Mouse (Mus musculus): ENCODE results near the gene Hmgcl.

Gene Hmgcl

DNA sequence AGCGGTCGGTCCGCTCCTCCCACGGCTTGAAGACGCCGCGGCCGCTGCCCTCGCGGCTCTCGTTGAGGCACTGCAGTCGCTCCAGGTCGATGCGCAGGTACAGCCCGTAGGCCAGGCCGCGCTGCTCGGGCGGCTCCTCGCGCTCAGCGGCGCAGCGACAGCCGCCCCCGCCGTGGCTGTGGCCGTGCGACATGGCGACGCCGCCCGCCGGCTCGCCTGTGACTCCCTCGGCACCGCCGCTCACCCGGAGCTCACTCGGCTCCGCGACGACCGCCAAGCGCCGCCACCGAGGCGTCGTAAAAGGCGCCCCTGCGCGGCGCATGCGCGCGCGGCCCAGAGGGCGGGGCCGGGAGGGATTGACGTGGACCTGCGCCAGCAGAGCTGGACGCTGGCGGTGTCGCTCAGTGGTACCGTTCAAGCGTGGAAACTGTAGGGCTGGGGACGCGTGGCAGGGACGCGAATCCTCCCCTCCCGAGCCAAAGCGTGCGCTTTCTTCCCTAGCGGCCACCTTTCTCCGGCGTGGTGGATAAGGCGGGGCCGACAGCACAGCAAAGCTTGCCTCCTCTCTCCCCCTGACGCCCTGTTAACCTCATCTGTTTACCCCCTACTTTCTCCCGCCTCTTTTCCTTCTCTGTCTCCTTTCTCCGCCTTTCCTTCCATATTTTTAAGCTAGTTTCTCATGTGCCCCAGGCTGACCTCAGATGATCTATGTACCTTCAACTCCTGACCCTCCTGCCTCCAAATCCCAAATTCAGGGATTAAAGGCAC lies 40.9 kb downstream of the Hmgcl start, which contains the start of gene Pithd1:
TSS of gene Pithd1 (minus strand) at position 322 of the 768 bp plus-strand sequence.
- peak; percentile 95 for DNase-seq

DNA sequence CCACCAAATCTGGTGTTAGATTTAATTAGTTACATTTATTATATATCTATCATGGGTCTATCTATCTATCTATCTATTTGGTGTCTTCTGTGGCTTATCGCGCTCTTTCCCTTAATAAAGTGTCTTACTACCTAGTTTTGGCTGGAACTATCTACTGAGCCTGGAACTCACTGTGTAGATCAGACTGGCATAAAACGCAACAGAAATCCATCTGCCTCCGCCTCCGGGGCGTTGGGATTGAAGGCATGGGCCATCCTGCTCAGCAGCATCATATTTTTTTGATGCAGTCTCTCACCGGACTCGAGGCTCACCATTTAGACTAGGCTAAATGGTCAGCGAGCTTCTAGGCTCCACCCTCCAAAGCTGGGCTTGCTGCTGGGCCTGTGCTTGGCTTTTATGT lies 41.5 kb downstream of the Hmgcl start:
- no peak for DNase-seq

DNA sequence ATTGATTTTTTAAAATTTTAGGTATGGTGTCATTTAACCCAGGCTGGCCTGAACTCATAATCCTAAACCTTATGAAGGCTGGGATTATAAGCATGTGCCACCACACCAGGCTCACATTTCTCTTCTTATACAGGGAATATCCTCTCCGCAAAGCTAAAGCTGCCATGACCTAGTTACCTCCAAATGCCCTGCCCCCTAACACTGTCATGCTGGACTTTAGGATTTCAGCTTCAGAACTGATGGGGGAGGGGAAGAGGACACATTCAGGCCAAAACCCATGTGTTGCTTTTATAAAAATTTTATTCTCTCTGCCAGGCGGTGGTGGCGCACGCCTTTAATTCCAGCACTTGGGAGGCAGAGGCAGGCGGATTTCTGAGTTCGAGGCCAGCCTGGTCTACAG lies 47.7 kb downstream of the Hmgcl start:
- DNase-seq = no peak

DNA sequence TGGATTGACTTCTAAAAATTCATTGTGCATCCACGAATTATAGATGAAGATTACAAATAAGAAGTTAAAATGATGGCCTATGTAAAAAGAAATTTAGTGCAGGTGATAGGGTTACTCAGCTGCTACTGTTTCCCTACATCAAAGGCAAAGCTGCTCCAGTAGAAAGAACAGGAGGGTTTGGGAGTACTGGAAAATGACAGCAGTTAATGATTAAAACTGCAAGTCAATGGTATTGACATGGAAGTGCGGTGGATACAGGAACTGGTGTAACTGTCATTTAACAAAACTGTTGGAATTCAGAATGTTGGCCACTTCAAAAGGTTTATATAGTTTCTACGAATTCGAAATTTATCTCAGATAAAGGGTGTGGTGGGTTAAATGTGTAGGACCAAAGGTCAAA lies 48.9 kb downstream of the Hmgcl start:
- no peak for DNase-seq

DNA sequence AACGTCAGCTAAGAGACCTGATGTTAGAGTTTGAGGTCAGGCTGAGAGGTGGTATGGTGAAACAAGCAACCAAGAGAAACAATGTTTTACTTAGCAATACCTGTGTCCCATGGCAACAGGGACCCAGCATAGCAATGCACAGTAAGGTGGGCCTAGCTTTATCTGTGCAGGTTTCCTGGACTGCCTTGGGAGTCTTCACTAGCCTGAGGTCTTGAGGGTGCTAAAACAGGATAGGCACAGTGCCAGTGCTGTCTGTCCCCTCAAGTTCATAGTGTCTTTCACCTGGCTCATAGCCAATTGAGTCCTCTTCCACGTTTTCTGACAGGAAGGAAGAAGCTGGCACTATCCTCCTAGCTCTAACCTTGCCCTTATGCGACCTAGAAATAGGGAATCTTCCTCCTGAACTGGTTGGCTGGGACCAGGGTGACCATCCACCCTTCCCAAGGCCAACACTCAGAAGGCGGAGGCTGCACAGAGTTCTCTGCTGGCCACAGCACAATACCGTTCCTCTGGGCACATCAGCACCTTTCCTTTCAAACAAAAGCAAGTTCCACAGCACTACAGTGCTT lies 57.9 kb downstream of the Hmgcl start:
- no peak for DNase-seq

DNA sequence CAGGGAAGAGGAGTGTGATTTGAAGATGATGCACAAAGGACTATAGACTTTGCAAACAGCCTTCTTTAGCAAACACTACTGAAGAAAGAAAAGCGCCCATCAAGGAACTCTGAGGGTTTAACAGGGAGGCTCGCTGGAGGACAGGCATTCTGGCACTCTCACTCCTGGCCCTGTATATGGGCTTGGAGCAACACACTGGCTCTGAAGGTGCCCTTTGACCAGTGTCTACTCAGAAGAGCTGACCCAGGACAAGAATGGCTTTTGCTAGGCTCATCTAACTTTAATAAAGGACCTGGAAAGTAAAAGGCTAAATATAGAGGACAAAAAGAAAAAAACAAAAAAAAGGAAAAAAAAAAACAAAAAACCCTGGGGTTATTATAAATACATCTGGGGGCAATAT lies 58.7 kb downstream of the Hmgcl start:
- DNase-seq = no peak

DNA sequence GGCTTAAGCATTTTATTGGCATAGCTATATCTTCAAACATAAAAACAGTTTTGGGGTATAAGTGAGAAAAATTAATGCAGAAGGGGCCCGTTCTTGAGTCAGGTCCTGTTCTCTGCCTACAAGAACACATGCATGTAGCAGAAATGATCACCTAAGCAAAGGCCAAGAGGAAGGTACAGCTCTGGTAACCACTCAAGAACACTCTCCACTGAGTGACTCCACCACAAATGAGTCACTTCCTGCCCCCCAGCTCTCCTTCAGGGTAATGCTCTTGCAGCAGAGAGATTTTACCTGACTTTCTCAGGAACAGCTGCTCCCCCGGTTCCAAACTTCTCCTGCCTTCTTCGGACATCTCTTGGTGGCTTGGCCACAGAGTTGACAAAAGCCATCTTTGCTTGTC lies 60.6 kb downstream of the Hmgcl start:
- no peak for DNase-seq

DNA sequence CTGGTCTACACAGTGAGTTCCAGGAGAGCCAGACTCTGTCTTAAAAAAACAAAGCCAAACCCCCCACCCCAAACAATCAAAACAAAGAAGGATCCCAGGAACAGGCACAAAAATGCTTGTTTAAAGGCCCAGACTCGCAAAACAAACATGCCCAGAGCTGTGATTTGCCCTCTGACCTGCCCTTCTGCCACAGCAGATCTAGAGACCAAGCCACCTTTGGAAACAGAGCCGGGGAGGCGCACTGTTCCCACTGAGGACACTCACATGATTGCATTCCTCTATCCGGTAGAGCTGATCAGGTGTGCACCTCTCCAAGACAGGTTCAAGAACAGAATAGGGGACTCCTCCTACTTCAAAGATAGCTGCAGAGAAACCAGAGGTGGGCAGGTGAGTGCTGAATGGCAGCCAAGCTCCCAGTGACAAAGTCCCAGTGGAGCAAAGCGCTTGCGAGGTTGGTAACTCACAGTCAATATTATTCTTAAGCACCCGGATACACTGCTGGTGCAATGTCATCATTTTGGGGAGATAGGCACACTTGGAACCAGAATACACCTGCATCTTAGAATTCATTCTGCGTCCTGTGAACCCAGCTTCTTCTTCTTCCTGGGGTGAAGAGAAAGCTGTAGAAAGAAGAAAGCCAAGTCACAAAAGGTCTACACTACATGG lies 62.7 kb downstream of the Hmgcl start:
- DNase-seq = no peak

DNA sequence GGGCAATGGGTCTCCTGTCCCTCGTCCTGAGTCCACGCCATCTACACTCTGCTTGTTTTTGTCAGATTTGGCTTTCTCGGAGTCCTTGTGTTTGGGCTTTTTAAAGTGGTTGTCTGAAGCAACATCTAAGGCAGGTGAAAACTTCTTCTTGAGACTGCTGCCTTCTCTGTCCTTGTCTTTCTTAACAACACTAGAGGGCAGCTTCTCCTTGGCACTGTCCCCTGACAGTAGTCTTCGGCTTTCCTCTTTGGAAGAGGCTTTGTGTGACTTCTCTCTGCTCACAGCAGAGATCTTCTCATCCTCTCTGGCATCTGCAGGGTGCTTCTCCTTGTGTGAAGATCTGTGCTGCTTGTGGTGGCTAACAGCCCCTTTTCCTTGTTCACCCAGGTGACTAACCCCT lies 64.3 kb downstream of the Hmgcl start:
- no peak for DNase-seq

All from thymus, postnatal 14 days (tissue).